Mouse (Mus musculus): Measurements from ENCODE around the gene Ston2.
"Not testable (repeated sequence)": the region's sequence is repeated elsewhere in the genome, so short reads cannot be mapped to it uniquely, and the experiment has no call there.

Gene Ston2

DNA sequence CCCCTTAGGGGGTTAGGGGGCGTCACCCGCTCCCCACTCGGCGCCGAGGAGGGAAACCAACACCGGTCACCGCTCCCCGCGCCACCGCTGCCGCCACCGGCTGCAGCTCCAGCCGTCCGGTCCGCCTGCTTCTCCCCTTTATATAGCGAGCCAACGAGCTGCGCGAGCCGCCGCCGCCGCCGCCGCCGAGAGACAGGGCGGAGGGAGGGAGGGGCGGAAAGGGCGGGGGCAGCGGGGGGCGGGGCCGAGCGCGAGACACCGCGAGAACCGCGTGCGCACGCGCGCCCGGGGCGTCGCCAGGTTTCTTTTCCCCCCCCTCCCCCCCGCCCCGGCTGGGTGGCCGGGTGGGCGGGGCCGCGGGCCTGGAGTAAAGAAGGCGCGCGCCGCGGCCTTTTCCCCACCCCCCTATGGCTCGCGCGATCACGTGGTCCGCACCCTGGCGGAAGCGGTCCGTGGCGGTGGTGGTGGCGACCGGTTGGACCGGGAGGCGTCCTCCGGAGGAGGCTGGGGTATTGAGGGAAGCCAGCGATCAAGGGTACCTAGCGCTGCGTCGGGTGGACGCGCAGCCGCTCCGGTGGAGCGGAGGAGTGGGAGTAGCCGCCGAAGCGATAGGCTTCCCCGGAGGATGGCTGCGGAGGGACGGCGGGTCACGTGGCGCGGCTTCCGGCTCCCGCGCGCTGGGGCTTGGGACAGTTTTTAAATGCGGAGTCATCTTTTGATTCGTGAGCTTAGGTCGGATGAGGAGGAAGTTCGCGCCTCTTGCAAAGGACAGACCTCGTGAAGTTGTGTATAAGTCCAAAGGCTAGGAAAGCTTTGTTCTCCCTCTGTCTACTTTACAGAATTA lies 198.1 kb downstream of the Ston2 start, which contains the start of gene Gtf2a1:
Gene Gtf2a1, minus strand, starts transcription at position 641 of the 844 bp plus-strand sequence.
- DNase-seq (ENCODE audit: low spot score) = peak; percentile 90

DNA sequence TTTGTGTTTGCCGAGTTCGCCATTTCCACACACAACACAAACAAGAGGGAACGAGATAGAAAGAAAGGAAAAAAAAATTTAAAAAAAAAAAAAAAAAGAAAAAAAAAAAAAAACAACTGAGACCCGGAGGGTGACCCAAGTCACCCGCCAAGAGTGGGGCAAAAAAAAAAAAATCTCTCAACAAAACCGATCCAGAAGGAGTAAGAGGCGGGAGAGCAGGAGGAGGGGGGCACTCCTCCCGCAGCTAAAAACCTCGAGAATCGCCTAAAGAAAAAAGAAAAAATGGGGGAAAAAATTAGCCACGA lies 198.7 kb downstream of the Ston2 start:
- no peak for DNase-seq (ENCODE audit: low spot score)

DNA sequence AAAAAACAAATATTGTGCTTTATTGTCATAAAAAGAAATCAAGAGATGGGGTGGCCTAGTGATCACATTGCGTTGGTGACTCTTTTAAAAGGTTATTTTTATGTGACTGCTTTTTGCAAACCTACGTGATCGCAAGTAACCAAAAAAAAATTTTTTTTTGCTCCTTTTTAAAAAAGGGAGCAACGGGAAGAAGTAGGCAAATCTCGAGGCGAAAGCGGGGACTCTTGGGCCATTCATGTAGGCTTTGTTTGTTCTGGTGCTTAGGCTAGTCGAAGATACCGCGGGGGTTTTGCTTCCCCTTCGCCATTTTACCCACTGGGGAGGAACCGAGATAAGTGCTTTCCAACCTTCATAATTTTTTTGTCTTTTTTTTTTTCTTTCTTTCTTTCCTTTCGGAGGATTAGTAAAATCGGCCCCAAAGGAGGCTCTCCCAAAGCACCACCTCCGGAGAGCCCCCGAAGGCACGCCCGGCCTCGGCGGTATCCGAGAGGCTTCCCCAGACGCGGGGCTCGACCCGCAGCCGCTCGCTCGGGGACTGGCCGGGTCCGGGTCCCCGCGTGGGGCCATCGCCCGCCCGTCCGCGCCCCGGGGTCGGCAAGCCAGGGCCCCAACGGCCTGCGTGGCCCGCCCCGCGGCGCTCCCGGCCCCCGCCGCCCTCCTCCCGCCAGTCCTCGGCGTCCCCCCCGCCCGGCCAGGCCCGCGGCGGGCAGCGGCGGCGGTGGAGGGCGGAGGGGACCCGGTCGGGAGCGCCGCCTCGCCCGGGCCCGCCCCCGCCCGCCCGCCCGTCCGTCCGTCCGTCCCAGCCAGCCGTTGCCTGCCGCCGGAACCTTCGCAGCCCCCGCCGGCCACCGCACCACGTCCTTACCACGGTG lies 199.3 kb downstream of the Ston2 start:
- peak; percentile 61 for DNase-seq (ENCODE audit: low spot score)

DNA sequence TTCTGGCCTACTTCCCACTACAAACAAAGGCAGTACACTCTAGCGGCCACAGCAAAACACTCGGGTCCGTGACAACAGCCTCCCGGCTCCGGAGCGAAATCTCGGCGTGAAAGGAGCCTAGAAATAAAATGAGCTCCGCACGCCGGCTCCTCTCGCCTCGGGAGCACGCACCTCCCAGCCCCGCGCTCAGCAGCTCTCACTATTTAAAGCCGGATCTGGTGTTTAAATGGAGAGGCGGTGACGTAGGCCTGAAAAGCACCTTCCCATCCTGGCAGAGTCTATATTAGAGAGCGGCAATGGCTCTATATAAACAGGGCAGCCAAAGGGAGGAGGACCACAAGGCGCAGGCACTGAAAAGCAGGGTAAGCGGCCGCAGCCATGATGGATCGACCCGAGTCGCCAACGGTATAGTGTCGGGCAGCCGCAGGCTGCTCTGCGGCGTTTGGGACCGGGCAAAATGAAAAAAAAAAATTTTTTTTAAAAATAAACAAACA lies 200.0 kb downstream of the Ston2 start:
- peak; percentile 89 for DNase-seq (ENCODE audit: low spot score)

DNA sequence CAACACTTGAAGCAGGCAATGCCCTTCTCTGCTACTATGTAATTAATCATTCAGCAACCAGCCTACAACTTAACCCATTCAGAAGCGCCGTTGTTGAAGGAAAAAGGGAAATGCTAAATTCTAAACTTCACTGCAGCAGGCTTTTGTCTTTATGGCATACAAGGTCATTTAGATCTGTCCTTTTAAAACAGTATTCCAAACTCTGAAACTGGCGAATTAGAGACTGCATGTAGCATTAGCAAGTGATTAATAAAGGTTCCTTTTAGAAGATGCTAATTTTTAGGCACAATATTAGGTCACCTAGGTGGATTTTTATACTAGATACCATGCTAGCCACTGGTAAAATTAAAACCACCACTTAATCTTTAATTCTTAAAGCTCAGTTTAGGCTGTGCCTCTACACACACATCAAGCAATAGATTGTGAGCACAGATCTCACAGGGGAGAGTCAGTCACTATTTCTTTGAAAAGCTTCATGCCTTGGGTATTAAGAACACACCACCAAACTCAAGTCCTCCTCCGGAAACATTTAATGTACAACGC lies 200.6 kb downstream of the Ston2 start:
- peak; percentile 13 for DNase-seq (ENCODE audit: low spot score)

DNA sequence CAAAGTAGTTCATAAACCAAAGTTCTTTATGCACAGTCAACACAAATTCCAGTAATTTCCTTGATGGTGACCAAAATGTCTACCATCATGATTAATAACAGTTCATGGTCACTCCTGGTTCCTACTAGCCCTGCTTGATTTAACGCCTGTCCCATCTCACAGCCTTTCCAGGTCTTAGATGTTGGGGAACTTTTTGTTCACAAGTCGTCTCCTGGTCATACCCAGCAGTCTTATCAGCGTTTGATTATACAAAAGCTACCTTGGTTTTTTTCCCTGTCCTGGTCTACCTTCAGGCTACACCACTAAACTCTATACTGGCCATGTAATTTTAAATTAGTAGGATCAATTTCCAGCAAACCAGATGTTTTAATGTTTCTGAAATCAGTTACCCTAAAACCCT lies 201.1 kb downstream of the Ston2 start:
- no peak for DNase-seq (ENCODE audit: low spot score)

DNA sequence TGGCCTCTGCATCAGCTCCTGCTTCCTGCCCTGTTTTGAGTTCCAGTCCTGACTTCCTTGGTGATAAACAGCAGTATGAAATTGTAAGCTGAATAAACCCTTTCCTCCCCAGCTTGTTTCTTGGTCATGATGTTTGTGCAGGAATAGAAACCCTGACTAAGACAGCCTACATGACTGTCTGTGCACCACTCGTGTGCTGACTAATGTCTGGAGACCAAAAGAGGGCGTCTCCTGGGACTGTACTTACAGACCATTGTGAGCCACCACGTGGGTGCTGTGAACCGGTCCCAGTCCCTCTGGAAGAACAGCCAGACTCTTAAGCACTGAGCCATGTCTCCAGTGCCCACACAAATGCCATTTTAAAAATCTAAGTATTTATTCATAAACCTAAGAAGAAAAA lies 202.4 kb downstream of the Ston2 start:
- not testable (repeated sequence) for DNase-seq (ENCODE audit: low spot score)

DNA sequence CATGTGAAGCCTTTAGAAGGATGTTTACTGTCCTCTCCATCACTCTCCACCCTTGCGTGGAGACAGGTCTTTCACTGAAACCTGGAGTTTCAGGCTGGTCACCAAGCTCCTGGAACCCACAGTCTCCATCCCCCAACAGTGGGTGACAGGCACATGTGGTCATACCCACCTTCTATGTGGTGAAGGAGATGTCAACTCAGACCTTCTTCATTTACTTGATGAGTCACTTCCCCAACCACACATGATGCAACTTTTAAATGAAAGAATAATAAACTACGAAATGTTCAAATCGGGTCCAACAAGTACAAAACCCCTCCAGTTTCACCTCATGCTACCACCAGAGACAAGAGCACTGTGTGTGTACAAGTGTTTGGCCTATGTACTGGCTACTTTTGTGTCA lies 203.0 kb downstream of the Ston2 start:
- no peak for DNase-seq (ENCODE audit: low spot score)

DNA sequence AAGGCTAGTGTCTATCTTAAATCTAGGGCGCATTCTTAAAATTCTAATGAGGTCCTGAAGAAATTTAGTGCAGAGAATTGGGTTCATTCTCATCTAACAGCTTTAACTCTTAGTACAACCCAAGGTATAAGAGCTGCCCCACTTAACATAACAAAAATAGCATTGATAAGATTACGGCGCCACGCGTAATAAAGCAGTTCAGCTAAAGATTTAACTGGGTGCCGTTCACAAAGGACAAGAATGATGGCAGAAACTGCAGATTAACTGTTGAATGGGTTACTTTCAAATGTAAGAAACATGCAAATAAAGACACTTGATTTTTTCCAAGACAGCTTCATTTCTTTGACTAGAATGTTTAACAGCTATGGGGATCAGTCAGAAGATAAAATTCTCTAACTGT lies 204.8 kb downstream of the Ston2 start:
- no peak for DNase-seq (ENCODE audit: low spot score)
